Mouse (Mus musculus) mature B cell (primary cell): ENCODE data around the gene Lingo1.

Experiments
- in situ Hi-C: fragments of 300-500 bp; cut with MboI; formaldehyde crosslinking; loops from 2 replicates; pipeline ENCODE4 v1.14.3; 2019

Gene Lingo1

GRCm38 (mm10) chr9:56678929-56679681 is 117.2 kb downstream of the Lingo1 start:
- in situ Hi-C loops: no loop called here

- in situ Hi-C loops: no loop called here
Observed at GRCm38 (mm10) chr9:56675696-56676095, 120.6 kb downstream of the Lingo1 start.

GRCm38 (mm10) chr9:56669605-56670221 is 126.6 kb downstream of the Lingo1 start:
- in situ Hi-C loops: no loop called here

- in situ Hi-C loops: no loop called here
Observed at GRCm38 (mm10) chr9:56664136-56664535, 132.1 kb downstream of the Lingo1 start.

- in situ Hi-C loops: no loop called here
Observed at GRCm38 (mm10) chr9:56662946-56663345, 133.3 kb downstream of the Lingo1 start.

- in situ Hi-C loops: no loop called here
Observed at GRCm38 (mm10) chr9:56662405-56662804, 133.9 kb downstream of the Lingo1 start.

- in situ Hi-C loops: no loop called here
Observed at GRCm38 (mm10) chr9:56661217-56661840, 134.9 kb downstream of the Lingo1 start.

GRCm38 (mm10) chr9:56658580-56658979 is 137.7 kb downstream of the Lingo1 start:
- in situ Hi-C loops: no loop called here

- in situ Hi-C loops: no loop called here
Observed at GRCm38 (mm10) chr9:56657996-56658398, 138.3 kb downstream of the Lingo1 start.

GRCm38 (mm10) chr9:56656766-56657542 is 139.3 kb downstream of the Lingo1 start:
- in situ Hi-C loops: no loop called here

GRCm38 (mm10) chr9:56655167-56655566 is 141.1 kb downstream of the Lingo1 start:
- in situ Hi-C loops: no loop called here

- in situ Hi-C loops: no loop called here
Observed at GRCm38 (mm10) chr9:56652551-56652950, 143.7 kb downstream of the Lingo1 start.

GRCm38 (mm10) chr9:56651586-56651985 is 144.7 kb downstream of the Lingo1 start:
- in situ Hi-C loops: no loop called here

- in situ Hi-C loops: no loop called here
Observed at GRCm38 (mm10) chr9:56646227-56647025, 149.8 kb downstream of the Lingo1 start.

- in situ Hi-C loops: no loop called here
Observed at GRCm38 (mm10) chr9:56643474-56643873, 152.8 kb downstream of the Lingo1 start.

- in situ Hi-C loops: no loop called here
Observed at GRCm38 (mm10) chr9:56638226-56638905, 157.9 kb downstream of the Lingo1 start.

GRCm38 (mm10) chr9:56637403-56637857 is 158.8 kb downstream of the Lingo1 start:
- in situ Hi-C loops: no loop called here

- in situ Hi-C loops: no loop called here
Observed at GRCm38 (mm10) chr9:56636766-56637402, 159.4 kb downstream of the Lingo1 start.

GRCm38 (mm10) chr9:56636214-56636613 is 160.1 kb downstream of the Lingo1 start:
- in situ Hi-C loops: no loop called here

- in situ Hi-C loops: no loop called here
Observed at GRCm38 (mm10) chr9:56635498-56636121, 160.7 kb downstream of the Lingo1 start.
